ENCODE assay signal across 8 mouse cellular contexts in genomic region chr4:45532375-45532774, GRCm38 (mm10). TPM values are rescaled to one million over a fixed set of nuclear protein-coding genes. Genes with fewer than 3 reads are reported as not detected.
DNase-seq lines count a peak whose midpoint lies in the region; ATAC-seq and TF ChIP-seq lines count a peak whose summit lies in the region.

Shb (minus strand) TSS chr4:45532470.

- H3K27ac ChIP-seq in embryonic facial prominence, embryonic 15.5 days (replicated peaks), result peak within 1 kb of the TSS; percentile 95
- H3K27ac ChIP-seq in heart, embryonic 16.5 days (ENCODE audit: low read length), result peak within 1 kb of the TSS; percentile 99
- H3K27ac ChIP-seq in stomach, embryonic 14.5 days (ENCODE audit: low read length), result peak within 1 kb of the TSS; percentile 95; the same call in 1 of the 2 replicates

- WGBS in embryonic facial prominence, embryonic 15.5 days, result under 1% methylated on average over 7 of the region's 7 CpGs
- 12% methylated on average over 7 of the region's 7 CpGs for WGBS in heart, embryonic 16.5 days
- WGBS in stomach, embryonic 14.5 days, result 4% methylated on average over 7 of the region's 7 CpGs

- TF ChIP-seq CTCF in C2C12 (IDR thresholded peaks at IDR 0.05; ENCODE audit: control insufficient read depth, insufficient read depth, insufficient read length), result no peak

- H3K4me2 ChIP-seq in embryonic facial prominence, embryonic 15.5 days (replicated peaks), result peak within 1 kb of the TSS; percentile 96
- H3K4me2 ChIP-seq in heart, embryonic 16.5 days (ENCODE audit: low read depth, low read length), result peak within 1 kb of the TSS; percentile 90
- H3K4me2 ChIP-seq in stomach, embryonic 14.5 days (replicated peaks; ENCODE audit: low read depth, low read length), result peak within 1 kb of the TSS; percentile 97

- H3K79me3 ChIP-seq in C2C12 (ENCODE audit: low read depth), result peaks cover 22% of the 10 kb centered on the region

- no peaks in the 10 kb centered on the region for H3K27me3 ChIP-seq in C2C12 (ENCODE audit: control insufficient read depth, insufficient read depth, insufficient read length)
- no peaks in the 10 kb centered on the region for H3K27me3 ChIP-seq in embryonic facial prominence, embryonic 15.5 days
- no peaks in the 10 kb centered on the region for H3K27me3 ChIP-seq in heart, embryonic 16.5 days (ENCODE audit: control insufficient read depth, insufficient read depth, low read length)
- H3K27me3 ChIP-seq in stomach, embryonic 14.5 days (ENCODE audit: control insufficient read depth, insufficient read depth, low read length), result no peaks in the 10 kb centered on the region

- H3K4me1 ChIP-seq in embryonic facial prominence, embryonic 15.5 days, result peaks cover 63% of the 10 kb centered on the region
- peaks cover 25% of the 10 kb centered on the region for H3K4me1 ChIP-seq in heart, embryonic 16.5 days (ENCODE audit: control insufficient read depth, insufficient read depth, low read length)
- H3K4me1 ChIP-seq in stomach, embryonic 14.5 days (ENCODE audit: control insufficient read depth, insufficient read depth, low read length), result peaks cover 30% of the 10 kb centered on the region

- no peak within 1 kb of the TSS for H3ac ChIP-seq in C2C12 (ENCODE audit: control insufficient read depth, insufficient read length, low read depth)

- no peaks in the 10 kb centered on the region for H3K9me3 ChIP-seq in embryonic facial prominence, embryonic 15.5 days (replicated peaks)
- no peaks in the 10 kb centered on the region for H3K9me3 ChIP-seq in heart, embryonic 16.5 days (replicated peaks; ENCODE audit: control insufficient read depth, low read length)
- H3K9me3 ChIP-seq in stomach, embryonic 14.5 days (ENCODE audit: control insufficient read depth, low read depth, low read length), result no peaks in the 10 kb centered on the region

- peaks cover 32% of the 10 kb centered on the region for H3K79me2 ChIP-seq in C2C12 (ENCODE audit: control insufficient read depth, insufficient read depth)

- peak; percentile 56 for ATAC-seq in embryonic facial prominence, embryonic 15.5 days (ENCODE audit: insufficient number of reproducible peaks, low FRiP score, low TSS enrichment, low read depth)
- no peak for ATAC-seq in heart, embryonic 16.5 days (replicated peaks; ENCODE audit: extremely low read depth, insufficient read depth, low FRiP score)
- peak; percentile 29 for ATAC-seq in stomach, embryonic 14.5 days (ENCODE audit: insufficient number of reproducible peaks, insufficient read depth, low FRiP score, low read depth)

- DNase-seq in MN1 (ENCODE audit: low spot score), result peak; percentile 93
- DNase-seq in kidney, postnatal 14 days, result peak; percentile 94
- DNase-seq in lung, postnatal 10 days, result peak; percentile 77
- no peak for DNase-seq in right cerebral cortex, postnatal 36 days (ENCODE audit: low spot score in 2 of 2)

- no peak within 1 kb of the TSS for H3K4me3 ChIP-seq in C2C12 (ENCODE audit: insufficient read depth, poor library complexity, severe bottlenecking)
- peak within 1 kb of the TSS; percentile 81 for H3K4me3 ChIP-seq in embryonic facial prominence, embryonic 15.5 days (replicated peaks)
- H3K4me3 ChIP-seq in heart, embryonic 16.5 days (ENCODE audit: low read length), result peak within 1 kb of the TSS; percentile 86
- peak within 1 kb of the TSS; percentile 84 for H3K4me3 ChIP-seq in stomach, embryonic 14.5 days (ENCODE audit: low read depth, low read length)

- no peaks in the 10 kb centered on the region for H3K36me3 ChIP-seq in C2C12 (ENCODE audit: control insufficient read depth, insufficient read depth)
- H3K36me3 ChIP-seq in embryonic facial prominence, embryonic 15.5 days, result no peaks in the 10 kb centered on the region
- H3K36me3 ChIP-seq in heart, embryonic 16.5 days (ENCODE audit: control insufficient read depth, insufficient read depth), result no peaks in the 10 kb centered on the region
- no peaks in the 10 kb centered on the region for H3K36me3 ChIP-seq in stomach, embryonic 14.5 days (ENCODE audit: control insufficient read depth, insufficient read depth, low read length)

- H3K9ac ChIP-seq in embryonic facial prominence, embryonic 15.5 days, result no peak within 1 kb of the TSS
- peak within 1 kb of the TSS; percentile 31 for H3K9ac ChIP-seq in heart, embryonic 16.5 days (ENCODE audit: low read length)
- H3K9ac ChIP-seq in stomach, embryonic 14.5 days (replicated peaks; ENCODE audit: low read depth, low read length), result no peak within 1 kb of the TSS

TF ChIP-seq in C2C12, 6 proteins besides CTCF, POLR2A, EP300 and RAD21:
- TF ChIP-seq CEBPB (IDR thresholded peaks at IDR 0.05; ENCODE audit: low read depth), result no peak
- TF ChIP-seq MAX (IDR thresholded peaks at IDR 0.05), result no peak
- TF ChIP-seq FOSL1 (IDR thresholded peaks at IDR 0.05; ENCODE audit: insufficient read depth, low read length, poor library complexity, severe bottlenecking), result no peak
- no peak for TF ChIP-seq MYOG (IDR thresholded peaks at IDR 0.05; ENCODE audit: control insufficient read depth, extremely low read depth, insufficient read length)
- TF ChIP-seq USF1 (IDR thresholded peaks at IDR 0.05; ENCODE audit: low read depth), result no peak
- TF ChIP-seq MYOD1 (IDR thresholded peaks at IDR 0.05; ENCODE audit: control insufficient read depth, insufficient read length, low read depth), result no peak

RNA-seq across cellular contexts. Expression of gene Shb, which starts in this region (rescaled TPM):
- polyA plus RNA-seq in C2C12 (2012; fragmentation: generic; extraction: Trizol), result 35.1 TPM
- polyA plus RNA-seq in embryonic facial prominence, embryonic 15.5 days (2015; fragmentation: Nextera tagmentation; extraction: Ambion mirVana), result 9.1 and 9.9 TPM in 2 replicates
- polyA plus RNA-seq in heart, embryonic 16.5 days (2015; fragmentation: Nextera tagmentation; extraction: Ambion mirVana), result 7.6 and 9.2 TPM in 2 replicates
- polyA plus RNA-seq in stomach, embryonic 14.5 days (2014; fragmentation: Nextera tagmentation; extraction: Ambion mirVana), result 4.4 and 5.2 TPM in 2 replicates

Comparison
In these comparisons a context has a peak if more than half of its experiments do, and no peak if none do; other contexts are left out.
1. DNase-seq: peak in MN1 (single experiment), kidney, postnatal 14 days (single experiment) and lung, postnatal 10 days (single experiment); none in right cerebral cortex, postnatal 36 days (0 of 2).
2. Peak in every context shown above with its lines, with median percentiles within 50 percentile points of each other: H3K27ac ChIP-seq and H3K4me2 ChIP-seq.